Mouse (Mus musculus): ENCODE measurements around the gene Fam217b. TPM values are rescaled to one million over a fixed set of nuclear protein-coding genes. Genes with fewer than 3 reads are reported as not detected.

Fam217b gene
- total RNA-seq, 2 experiments from 2014 or later, result 5.7 TPM

DNA sequence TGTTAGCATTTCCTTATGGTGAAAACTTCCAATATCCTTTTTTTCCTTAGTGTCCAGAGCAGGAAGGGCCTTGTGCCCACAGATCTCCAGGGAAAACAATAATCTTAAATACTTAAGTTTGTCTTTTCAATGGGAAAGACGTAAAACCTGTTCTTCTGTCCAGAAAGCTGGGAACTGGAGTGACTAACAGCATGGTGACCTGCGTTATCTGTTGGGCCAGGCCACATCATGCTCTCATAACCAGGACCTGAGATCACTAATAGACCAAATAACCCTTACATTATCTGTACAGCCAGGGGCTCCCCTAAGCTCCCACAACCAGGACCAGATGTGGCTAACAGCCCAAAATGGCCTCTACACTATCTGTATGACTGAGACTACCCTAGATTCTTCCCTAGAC is 19.6 kb downstream of the Fam217b start:
- DNase-seq (ENCODE audit: low spot score in 2 of 2), result no peak

DNA sequence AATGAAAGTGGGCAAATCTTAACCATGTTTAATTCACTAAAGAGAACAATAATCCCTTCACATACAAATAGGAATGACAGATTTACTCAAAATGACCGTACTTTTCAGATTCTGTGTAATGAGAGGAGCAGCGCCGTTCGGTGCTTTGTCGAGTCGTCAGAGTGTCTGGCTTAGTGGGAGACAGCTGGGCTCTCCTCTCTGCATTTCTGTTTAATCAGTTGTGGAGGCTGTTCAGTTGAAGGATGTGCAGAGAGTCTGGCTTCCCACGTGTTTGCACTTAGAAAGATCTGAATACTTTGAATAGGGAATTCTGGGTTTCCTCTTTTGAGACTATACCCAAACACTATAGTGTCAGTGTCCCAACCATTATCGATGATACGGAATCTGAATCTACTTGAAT is 23.0 kb downstream of the Fam217b start:
- no peak for DNase-seq (ENCODE audit: low spot score in 2 of 2)

- DNase-seq (ENCODE audit: low spot score in 2 of 2), result no peak
Observed at GRCm38 (mm10) chr2:178449386-178449785, 35.1 kb downstream of the Fam217b start.

GRCm38 (mm10) chr2:178450236-178450635 is 35.9 kb downstream of the Fam217b start:
- no peak for DNase-seq (ENCODE audit: low spot score in 2 of 2)

DNA sequence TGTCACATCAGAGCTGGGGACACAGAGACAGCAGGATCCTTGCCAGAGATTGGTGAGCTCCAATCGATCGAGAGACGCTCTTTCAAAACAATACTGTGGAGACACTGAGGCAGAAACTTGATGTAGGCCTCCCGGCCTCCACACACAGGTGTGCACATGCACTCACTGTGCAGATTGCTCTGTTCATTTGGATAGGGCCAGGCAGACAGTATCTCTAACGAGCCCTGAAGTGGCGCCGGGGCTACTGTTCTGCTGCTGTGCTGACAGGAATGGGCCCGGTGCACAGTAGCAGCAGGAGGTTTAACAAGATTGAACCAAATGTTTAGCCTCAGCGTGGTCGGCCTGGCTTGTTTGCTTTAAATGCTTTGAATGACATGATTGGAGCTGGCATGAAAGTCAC is 36.6 kb downstream of the Fam217b start:
- no peak for DNase-seq (ENCODE audit: low spot score in 2 of 2)

GRCm38 (mm10) chr2:178454664-178455516 is 40.6 kb downstream of the Fam217b start:
- DNase-seq (ENCODE audit: low spot score in 2 of 2), result no peak

GRCm38 (mm10) chr2:178457414-178457813 is 43.1 kb downstream of the Fam217b start:
- DNase-seq (ENCODE audit: low spot score in 2 of 2), result no peak

GRCm38 (mm10) chr2:178460353-178460752 is 46.0 kb downstream of the Fam217b start:
- no peak for DNase-seq (ENCODE audit: low spot score in 2 of 2)

DNA sequence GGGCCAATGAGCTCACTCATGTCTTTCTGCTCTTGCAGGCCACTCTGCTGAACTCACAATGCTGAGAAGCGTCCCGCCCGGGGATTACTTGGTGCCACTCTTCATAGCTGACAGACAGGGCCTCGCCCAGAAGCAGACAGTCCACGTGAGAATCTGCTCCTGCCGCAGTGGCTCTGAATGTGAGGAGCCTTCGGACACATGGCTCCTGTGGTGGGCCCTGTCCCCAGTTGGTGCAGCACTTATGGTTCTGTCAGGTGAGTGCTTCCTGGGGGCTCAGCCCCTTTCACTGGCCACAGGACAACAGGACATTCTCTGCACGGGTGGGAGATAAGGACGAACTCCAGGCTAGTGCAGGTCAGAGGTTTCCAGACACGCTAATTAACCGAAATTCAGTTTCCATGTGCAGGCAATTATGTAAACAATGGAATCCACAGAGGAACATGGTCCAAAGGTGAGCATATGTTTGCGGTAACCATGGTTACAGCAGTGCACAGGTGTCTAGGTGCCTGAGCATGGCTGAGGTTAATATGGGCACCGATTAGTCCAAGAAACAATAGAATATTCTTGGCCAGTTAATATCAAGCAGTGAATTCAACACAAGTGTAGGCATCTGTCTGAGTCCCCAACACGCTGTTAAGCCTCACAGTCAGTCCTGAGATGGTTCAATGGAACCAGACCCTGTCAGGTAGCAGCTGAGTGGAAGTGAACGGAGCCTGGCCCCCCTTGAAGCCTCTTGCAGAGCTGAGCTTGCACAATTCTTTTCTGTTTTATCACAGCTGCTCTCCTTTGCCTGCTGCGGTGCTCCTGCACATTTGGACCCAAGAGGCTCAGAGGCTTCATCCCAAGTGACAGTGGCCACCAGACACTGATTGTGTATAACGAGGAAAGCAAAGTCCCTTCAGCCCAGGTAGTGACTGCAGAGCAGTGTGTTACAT is 57.5 kb downstream of the Fam217b start:
- DNase-seq (ENCODE audit: low spot score in 2 of 2), result no peak

GRCm38 (mm10) chr2:178473916-178474315 is 59.6 kb downstream of the Fam217b start:
- no peak for DNase-seq (ENCODE audit: low spot score in 2 of 2)

Other genes with a start within 250 kb of the Fam217b start
- under 1 TPM; 0.06 to 0.34 TPM for gene Sycp2, start 6.8 kb upstream of the Fam217b start, total RNA-seq (2021)
- gene Ppp1r3d, start 52 bp upstream of the Fam217b start, total RNA-seq (2021), result 1 to 10 TPM; 6.2 to 6.9 TPM
- gene Cdh26, start 16.0 kb downstream of the Fam217b start, total RNA-seq (2021), result under 1 TPM in 1 of 2 experiments, not detected in 1; 0.20 TPM